Mouse (Mus musculus): ENCODE measurements around the gene Gm12253.
A peak's percentile ranks its signal among the peaks of the same experiment; 100 is the strongest.

The Gm12253 gene

DNA sequence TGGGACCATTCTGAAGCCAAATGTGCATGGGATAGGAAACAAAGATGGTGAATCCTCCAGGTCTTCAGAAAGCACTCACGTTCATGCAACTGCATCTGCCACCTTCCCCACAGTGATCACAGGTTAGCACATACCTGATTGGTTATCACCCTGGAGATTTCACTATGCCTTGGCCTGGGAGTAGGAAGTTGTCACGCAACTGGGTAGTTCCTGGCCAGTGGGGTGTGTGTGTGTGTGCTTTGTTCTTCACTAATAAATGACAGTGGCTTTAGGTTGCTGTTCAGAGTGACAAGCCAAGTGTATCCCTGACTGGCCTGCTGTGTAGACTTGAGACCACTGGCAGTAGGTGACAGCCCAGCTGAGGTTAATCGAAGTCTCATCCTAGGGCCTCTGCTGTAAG, at the start of gene Gm12253:
TSS of gene Gm12253 (plus strand) at position 301 of the 400 bp plus-strand sequence.
- no peak for DNase-seq

GRCm38 (mm10) chr11:58399985-58400645, 32.2 kb upstream of the Gm12253 start:
- no peak for DNase-seq

DNA sequence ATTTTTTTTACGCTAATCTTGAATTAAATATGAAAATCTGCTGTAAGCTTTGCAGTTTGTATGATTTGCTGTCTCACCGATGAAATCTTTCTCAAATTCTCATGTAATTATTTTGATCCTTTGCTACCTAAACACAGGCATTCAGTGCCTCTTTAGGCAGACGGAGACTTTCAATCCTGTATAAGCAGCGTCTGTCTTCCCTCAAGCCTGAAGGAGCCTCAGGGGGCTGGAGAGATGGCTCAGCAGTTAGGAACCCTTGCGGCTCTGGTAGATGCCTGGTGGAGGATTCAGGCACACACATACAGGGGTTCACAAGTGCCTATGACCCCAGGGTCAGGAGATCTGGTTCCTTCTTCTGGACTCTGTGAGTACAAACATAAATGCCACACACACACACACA, 31.7 kb upstream of the Gm12253 start:
- DNase-seq: no peak

DNA sequence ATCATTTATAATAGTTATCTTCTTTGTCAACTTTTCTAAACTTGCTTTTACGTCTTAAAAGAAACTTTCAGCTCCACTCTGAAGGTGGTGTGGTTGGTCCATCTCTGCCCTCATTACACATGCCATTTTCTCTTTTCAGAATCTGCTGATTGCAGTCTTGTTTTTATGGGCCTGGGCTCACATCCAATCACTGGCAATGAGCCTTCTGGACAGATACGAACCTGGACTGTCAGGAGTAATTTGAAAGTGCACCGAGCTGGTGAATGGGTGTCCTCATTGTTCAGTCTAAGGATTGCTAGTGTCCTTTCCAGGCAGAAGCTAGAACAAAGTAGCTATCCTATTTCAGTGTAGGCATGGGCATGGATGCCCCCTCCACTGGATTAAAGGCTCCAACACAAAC, 24.3 kb upstream of the Gm12253 start:
- peak in 1 of 2 experiments; percentile 5 for DNase-seq

GRCm38 (mm10) chr11:58418336-58418735, 14.0 kb upstream of the Gm12253 start:
- DNase-seq: no peak

GRCm38 (mm10) chr11:58420815-58421214, 11.5 kb upstream of the Gm12253 start, which contains the start of gene 1810065E05Rik:
1810065E05Rik (plus strand) TSS chr11:58421111.
- DNase-seq: no peak

DNA sequence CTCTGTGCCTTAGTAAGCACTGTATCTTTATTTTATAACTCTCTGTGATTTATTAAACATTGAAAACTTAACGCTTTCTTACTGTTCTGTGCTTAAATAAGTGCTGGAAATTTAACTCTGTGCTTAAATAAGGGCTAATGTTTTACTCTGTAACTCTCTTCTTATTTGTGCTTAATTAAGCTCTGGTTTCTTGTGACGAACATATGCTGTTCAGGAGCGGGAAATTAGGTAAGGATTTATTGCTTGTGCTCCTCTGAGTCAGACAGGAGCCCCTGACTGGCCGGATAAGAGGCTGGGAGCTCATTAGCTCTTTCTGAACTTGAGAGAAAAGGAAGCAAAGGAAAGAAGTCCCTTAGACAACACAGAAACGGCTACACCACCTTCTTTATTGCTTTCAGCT, 5.5 kb downstream of the Gm12253 start:
- no peak for DNase-seq

GRCm38 (mm10) chr11:58452759-58453158, 20.4 kb downstream of the Gm12253 start, which contains the start of gene Lypd9:
Lypd9 (minus strand) TSS chr11:58452923.
- DNase-seq: no peak

- no peak for DNase-seq
These were observed 21.2 kb downstream of the Gm12253 start for GRCm38 (mm10) chr11:58453592-58453991.

GRCm38 (mm10) chr11:58462170-58462569, 29.8 kb downstream of the Gm12253 start, which contains the start of gene Olfr30:
Olfr30 (minus strand) TSS chr11:58462270.
- DNase-seq: no peak

Data from kidney, postnatal 25 days (tissue).